Comparison of ENCODE assay signal across 9 mouse cellular contexts in genomic region chr11:60338291-60338690, GRCm38 (mm10). TPM values are rescaled to one million over a fixed set of nuclear protein-coding genes. Genes with fewer than 3 reads are reported as not detected.
DNase-seq lines count a peak whose midpoint lies in the region; ATAC-seq lines count a peak whose summit lies in the region.
"Had no signal": no experiment of that assay in that cellular context is flagged by ENCODE, and none has a peak within 500 bp of the region (broad histone marks: within the 10 kb centered on the region; RNA-seq: fewer than 3 reads in every experiment).

No protein-coding gene starts in this region.

- H3K9ac ChIP-seq in kidney, embryonic 15.5 days: no peak overlapping the region
- H3K9ac ChIP-seq: limb, embryonic 15.5 days had no signal

- H3K9me3 ChIP-seq in kidney, embryonic 15.5 days (replicated peaks): no peaks in the 10 kb centered on the region
- no peaks in the 10 kb centered on the region for H3K9me3 ChIP-seq in embryonic facial prominence, embryonic 10.5 days
- H3K9me3 ChIP-seq: limb, embryonic 15.5 days had no signal

- WGBS in kidney, embryonic 15.5 days: 83% methylated on average over 4 of the region's 4 CpGs
- 62% methylated on average over 4 of the region's 4 CpGs for WGBS in embryonic facial prominence, embryonic 10.5 days

- H3K36me3 ChIP-seq in kidney, embryonic 15.5 days: no peaks in the 10 kb centered on the region
- no peaks in the 10 kb centered on the region for H3K36me3 ChIP-seq in embryonic facial prominence, embryonic 10.5 days (replicated peaks)

- H3K4me3 ChIP-seq in kidney, embryonic 15.5 days (replicated peaks): no peak overlapping the region
- no peak overlapping the region for H3K4me3 ChIP-seq in embryonic facial prominence, embryonic 10.5 days
- H3K4me3 ChIP-seq: limb, embryonic 15.5 days had no signal

- intact Hi-C loops in left cerebral cortex, postnatal 25 days (cut with DNase I): no loop called here

- H3K27ac ChIP-seq in kidney, embryonic 15.5 days: no peak overlapping the region
- H3K27ac ChIP-seq in embryonic facial prominence, embryonic 10.5 days (replicated peaks): no peak overlapping the region
- H3K27ac ChIP-seq: limb, embryonic 15.5 days had no signal

- no peaks in the 10 kb centered on the region for H3K27me3 ChIP-seq in kidney, embryonic 15.5 days
- H3K27me3 ChIP-seq in embryonic facial prominence, embryonic 10.5 days (replicated peaks; ENCODE audit: low read depth, poor library complexity, severe bottlenecking): no peaks in the 10 kb centered on the region
- H3K27me3 ChIP-seq: limb, embryonic 15.5 days had no signal

- no peak overlapping the region for H3K4me2 ChIP-seq in kidney, embryonic 15.5 days
- H3K4me2 ChIP-seq: limb, embryonic 15.5 days had no signal

- no peak for ATAC-seq in kidney, embryonic 15.5 days (replicated peaks; ENCODE audit: low FRiP score)
- peak; percentile 37 for ATAC-seq in CD4-positive, CD25-positive, alpha-beta regulatory T cell, adult 4 months

- DNase-seq in kidney, adult 18-20 months: peak; percentile 70
- DNase-seq in WW6 (ENCODE audit: low read depth, low spot score): peak; percentile 65
- DNase-seq in embryonic facial prominence, embryonic 10.5 days (ENCODE audit: low spot score): peak; percentile 56
- DNase-seq in lung, postnatal 4 days: peak; percentile 53 to 71
- DNase-seq in thymus, postnatal 10 days (ENCODE audit: low spot score in 2 of 2): peak; percentile 44 to 76
- no peak for DNase-seq in left cerebral cortex, postnatal 25 days (ENCODE audit: low spot score in 2 of 2)

- H3K4me1 ChIP-seq in kidney, embryonic 15.5 days: peaks cover 10% of the 10 kb centered on the region
- H3K4me1 ChIP-seq in embryonic facial prominence, embryonic 10.5 days: peaks cover 9% of the 10 kb centered on the region; the same call in 1 of the 2 replicates

RNA-seq across cellular contexts. Expression of gene Tom1l2, which starts 14.4 kb away (rescaled TPM):
- polyA plus RNA-seq in kidney, embryonic 15.5 days (2015; fragmentation: Nextera tagmentation; extraction: Ambion mirVana): 27.1 and 33.1 TPM in 2 replicates
- 10 to 100 TPM; 29.4 to 56.3 TPM for polyA plus RNA-seq in CD4-positive, CD25-positive, alpha-beta regulatory T cell, adult 4 months (2017; shearing (Covaris generic))
- 20.4 and 21.0 TPM in 2 replicates for polyA plus RNA-seq in embryonic facial prominence, embryonic 10.5 days (2016; fragmentation: Nextera tagmentation; extraction: Ambion mirVana)
- 100 to 1,000 TPM; 200 to 203 TPM for total RNA-seq in left cerebral cortex, postnatal 25 days (2021)

RNA-seq across cellular contexts. Expression of gene Drc3, which starts 14.8 kb away (rescaled TPM):
- polyA plus RNA-seq in kidney, embryonic 15.5 days (2015; fragmentation: Nextera tagmentation; extraction: Ambion mirVana): 1.7 and 2.6 TPM in 2 replicates
- under 1 TPM; 0.23 to 0.53 TPM for polyA plus RNA-seq in CD4-positive, CD25-positive, alpha-beta regulatory T cell, adult 4 months (2017; shearing (Covaris generic))
- 1.2 and 1.6 TPM in 2 replicates for polyA plus RNA-seq in embryonic facial prominence, embryonic 10.5 days (2016; fragmentation: Nextera tagmentation; extraction: Ambion mirVana)
- 10 to 100 TPM in 1 of 2 experiments, 1 to 10 TPM in 1; 9.1 to 11.1 TPM for total RNA-seq in left cerebral cortex, postnatal 25 days (2021)

Comparison
In these comparisons a context has a peak if more than half of its experiments do, and no peak if none do; other contexts are left out.
1. DNase-seq: peak in kidney, adult 18-20 months (single experiment), WW6 (single experiment), embryonic facial prominence, embryonic 10.5 days (single experiment), lung, postnatal 4 days (2 of 2) and thymus, postnatal 10 days (2 of 2); none in left cerebral cortex, postnatal 25 days (0 of 2).